Mouse (Mus musculus): Measurements from ENCODE around the gene Gabrr2. TPM values are rescaled to one million over a fixed set of nuclear protein-coding genes. Genes with fewer than 3 reads are reported as not detected.

Gabrr2 gene
- 7.3 TPM for total RNA-seq (2023)

DNA sequence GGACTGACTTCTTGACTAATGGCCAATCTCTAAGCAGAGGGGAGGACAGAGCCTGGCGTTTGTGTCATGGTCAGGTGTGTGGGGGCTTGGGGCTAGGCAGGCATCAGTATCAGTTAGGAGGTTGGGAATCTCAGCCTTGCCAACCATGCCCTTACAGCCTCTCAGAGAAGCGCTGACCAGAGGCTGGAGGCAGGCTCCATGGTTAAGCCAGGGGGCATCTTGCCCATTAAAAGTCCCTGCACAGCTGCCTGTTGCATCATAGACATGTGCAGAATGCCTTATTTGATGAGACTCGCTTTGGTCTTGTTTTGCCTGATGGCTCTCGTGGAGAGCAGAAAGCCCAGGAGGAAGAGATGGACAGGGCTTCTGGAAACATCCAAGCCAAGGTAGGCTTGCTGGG, at the start of gene Gabrr2:
Gabrr2 (plus strand) TSS at position 19 of the 400 bp plus-strand sequence.

DNA sequence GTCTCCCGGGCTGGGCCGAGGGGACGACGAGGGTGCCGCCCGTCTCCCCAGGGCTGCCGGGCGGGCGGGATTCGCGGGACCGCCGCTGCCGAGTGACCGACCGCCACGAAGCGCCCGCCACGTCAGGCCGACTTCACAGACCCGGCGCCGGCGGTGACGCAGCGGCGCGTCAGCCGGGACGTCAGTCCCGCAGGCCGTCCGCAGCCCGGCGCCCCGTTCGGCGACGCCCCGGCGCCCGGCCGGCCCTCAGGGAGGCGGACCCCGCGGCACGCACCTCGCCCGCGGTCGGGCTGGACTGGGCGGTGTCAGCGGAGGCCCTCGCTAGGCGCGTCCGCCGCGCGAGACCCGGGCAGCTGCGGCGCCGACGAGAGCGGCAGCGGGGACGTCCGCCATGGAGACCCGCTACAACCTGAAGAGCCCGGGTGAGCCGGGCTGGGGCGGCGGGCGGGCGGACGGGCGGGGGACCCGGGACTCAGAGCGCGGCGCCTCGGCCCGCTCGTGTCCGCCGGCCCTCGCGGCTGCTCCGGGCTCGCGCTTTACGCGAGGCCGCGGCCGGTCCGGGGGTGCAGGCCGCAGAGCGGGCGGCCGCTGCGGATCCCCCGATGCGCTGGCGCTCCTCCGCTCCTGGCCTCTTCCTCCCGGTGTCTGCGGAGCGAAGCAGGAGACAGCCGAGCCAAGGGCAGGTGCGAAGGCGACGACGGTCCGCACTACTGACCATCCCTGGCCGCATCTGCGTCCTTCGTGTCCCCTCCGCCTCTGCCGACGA, 31.4 kb upstream of the Gabrr2 start, which contains the start of gene Ube2j1:
Ube2j1 (plus strand) TSS at position 222 of the 766 bp plus-strand sequence.

DNA sequence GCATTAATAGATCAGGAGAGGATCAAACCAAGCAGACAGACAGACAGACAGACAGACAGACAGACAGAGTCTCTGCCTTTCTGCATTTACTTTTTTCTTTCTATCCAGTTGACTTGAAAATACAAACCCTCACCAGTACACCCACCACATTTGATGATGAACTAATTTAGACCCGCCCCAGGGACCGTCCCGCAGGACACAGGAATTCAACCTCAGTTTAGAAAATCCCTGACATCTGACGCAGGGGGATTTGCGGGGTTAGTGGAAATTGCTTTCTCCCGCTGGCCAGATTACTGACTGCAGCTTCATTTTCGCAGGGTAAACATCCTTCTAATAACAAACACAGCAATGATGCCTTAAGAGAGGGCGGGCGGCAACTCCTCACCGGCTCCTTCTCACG, 69.4 kb downstream of the Gabrr2 start, which contains the start of gene Gabrr1:
Gabrr1 (plus strand) TSS at position 301 of the 400 bp plus-strand sequence.

Other genes with a start within 250 kb of the Gabrr2 start
- 2.3 TPM for gene Ankrd6, start 112.2 kb upstream of the Gabrr2 start, total RNA-seq (2023)
- gene Rragd, start 80.0 kb upstream of the Gabrr2 start, total RNA-seq (2023): 4.2 TPM
- 124 TPM for gene Ube2j1, start 31.6 kb upstream of the Gabrr2 start, total RNA-seq (2023)
- not detected for gene Gabrr1, start 69.5 kb downstream of the Gabrr2 start, total RNA-seq (2023)
- gene Pm20d2, start 126.7 kb downstream of the Gabrr2 start, total RNA-seq (2023): not detected
- gene Srsf12, start 146.0 kb downstream of the Gabrr2 start, total RNA-seq (2023): 1.3 TPM
- gene Pnrc1, start 227.2 kb downstream of the Gabrr2 start, total RNA-seq (2023): 1,139 TPM
- 87.1 TPM for gene Rngtt, start 247.3 kb downstream of the Gabrr2 start, total RNA-seq (2023)

All from CD4-positive naive resting alpha-beta T cell, adult 76 days (primary cell).